Mouse (Mus musculus) stomach, embryonic 16.5 days (tissue): Measurements from ENCODE around the gene Pdia3. TPM values are rescaled to one million over a fixed set of nuclear protein-coding genes. Genes with fewer than 3 reads are reported as not detected.
"Not testable (repeated sequence)": the region's sequence is repeated elsewhere in the genome, so short reads cannot be mapped to it uniquely, and the experiment has no call there.

Experiments
- ATAC-seq: fragments of 200-750 bp; cut with Nextera tagmentation; 2 replicates; pipeline ENCODE4 v1.8.0; 2017; ENCODE audit warnings: moderate number of reproducible peaks, moderate TSS enrichment; ENCODE audit not compliant: insufficient read depth, low FRiP score
- H3K27ac ChIP-seq: fragments of 300-500 bp; sonication (generic); 2 replicates; pipeline ENCODE4 v1.5.1; 2014; ENCODE audit warnings: low read length
- H3K27me3 ChIP-seq: fragments of 300-500 bp; sonication (generic); 2 replicates; pipeline ENCODE4 v1.6.1; 2014; ENCODE audit warnings: low read length, control low read depth, mixed read lengths; ENCODE audit not compliant: control insufficient read depth, insufficient read depth
- H3K36me3 ChIP-seq: fragments of 300-500 bp; sonication (generic); 2 replicates; pipeline ENCODE4 v1.6.1; 2014; ENCODE audit warnings: low read length; ENCODE audit not compliant: control insufficient read depth, insufficient read depth
- H3K4me1 ChIP-seq: fragments of 300-500 bp; sonication (generic); 2 replicates; pipeline ENCODE4 v1.6.1; 2014; ENCODE audit warnings: low read length, control low read depth, mixed read lengths; ENCODE audit not compliant: control insufficient read depth, insufficient read depth
- H3K4me2 ChIP-seq: fragments of 300-500 bp; sonication (generic); 2 replicates; pipeline ENCODE4 v1.6.1; 2014; ENCODE audit warnings: low read depth, low read length, mixed read lengths
- H3K4me3 ChIP-seq: fragments of 300-500 bp; sonication (generic); replicated peaks from 2 replicates; pipeline ENCODE4 v1.5.1; 2014; ENCODE audit warnings: mild to moderate bottlenecking, low read length
- H3K9ac ChIP-seq: fragments of 300-500 bp; sonication (generic); 2 replicates; pipeline ENCODE4 v1.6.1; 2014; ENCODE audit warnings: low read length
- H3K9me3 ChIP-seq: fragments of 300-500 bp; sonication (generic); replicated peaks from 2 replicates; pipeline ENCODE4 v1.6.1; 2016; ENCODE audit warnings: low read length, control low read depth; ENCODE audit not compliant: control insufficient read depth
- WGBS: fragments of 180-500 bp; shearing (Covaris S2); extraction: QIAGEN DNeasy Blood & Tissue Kit; methylation state at CpG from one replicate; pipeline ENCODE4 v1.1.7; 2014; 5-methylcytosine and 5-hydroxymethylcytosine counted together
- polyA plus RNA-seq: library from polyadenylated mRNA; unstranded; fragments of >200 nt; fragmentation: Nextera tagmentation; extraction: Ambion mirVana; gene quantifications from 2 replicates; pipeline ENCODE4 v1.2.1, GENCODE M21; 2015

Gene Pdia3
- polyA plus RNA-seq = 880 and 909 TPM in 2 replicates

DNA sequence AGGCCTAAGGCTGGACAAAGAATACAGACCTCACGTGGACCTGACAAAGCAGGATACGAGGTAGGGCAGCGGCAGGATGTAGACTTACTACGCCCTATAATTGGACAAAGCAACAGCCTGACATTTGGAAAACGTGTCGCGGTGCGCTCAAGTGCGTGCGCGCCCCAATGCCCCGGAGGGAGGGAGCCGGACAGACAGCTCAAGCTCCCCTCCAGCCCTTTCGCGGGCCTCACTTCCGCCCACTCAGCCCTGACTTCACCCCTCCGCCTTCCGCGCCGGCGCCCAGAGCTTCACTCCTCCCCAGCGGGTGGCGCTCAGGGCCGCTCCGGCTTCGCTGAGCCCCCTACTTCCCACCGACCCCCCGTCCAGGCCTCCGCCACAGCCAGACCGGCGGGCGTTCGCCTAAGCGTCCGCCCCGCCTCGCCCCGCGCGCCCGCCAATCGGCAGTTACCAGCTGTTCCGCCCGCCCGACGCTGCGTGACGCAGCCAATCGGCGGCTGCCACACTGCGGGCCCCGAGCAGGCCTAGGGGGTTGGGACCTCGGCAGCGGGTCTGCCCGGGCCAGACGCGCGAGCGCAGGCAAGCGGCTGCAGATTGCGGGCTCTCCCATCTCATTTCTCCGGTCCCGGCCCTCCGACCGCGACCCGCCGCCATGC is at the start of gene Pdia3, which contains the start of gene Catsper2:
TSS of gene Pdia3 (plus strand) at position 389 of the 656 bp plus-strand sequence.
TSS of gene Catsper2 (minus strand) at position 406 of the 656 bp plus-strand sequence.
- peak within 1 kb of the TSS; percentile 99 for H3K9ac ChIP-seq
- peak; percentile 98 for ATAC-seq
- H3K27me3 ChIP-seq = no peaks in the 10 kb centered on the region
- H3K27ac ChIP-seq = peak within 1 kb of the TSS; percentile 99
- H3K4me1 ChIP-seq = peaks cover 21% of the 10 kb centered on the region
- H3K36me3 ChIP-seq = no peaks in the 10 kb centered on the region; the same call in none of the 2 replicates
- H3K4me3 ChIP-seq = peak within 1 kb of the TSS; percentile 100
- peak within 1 kb of the TSS; percentile 80 for H3K4me2 ChIP-seq
- WGBS = under 1% methylated on average over 61 of the region's 68 CpGs
- H3K9me3 ChIP-seq = no peaks in the 10 kb centered on the region

GRCm38 (mm10) chr2:121368831-121369230 is 44.7 kb upstream of the Pdia3 start:
- H3K4me1 ChIP-seq = no peaks in the 10 kb centered on the region

DNA sequence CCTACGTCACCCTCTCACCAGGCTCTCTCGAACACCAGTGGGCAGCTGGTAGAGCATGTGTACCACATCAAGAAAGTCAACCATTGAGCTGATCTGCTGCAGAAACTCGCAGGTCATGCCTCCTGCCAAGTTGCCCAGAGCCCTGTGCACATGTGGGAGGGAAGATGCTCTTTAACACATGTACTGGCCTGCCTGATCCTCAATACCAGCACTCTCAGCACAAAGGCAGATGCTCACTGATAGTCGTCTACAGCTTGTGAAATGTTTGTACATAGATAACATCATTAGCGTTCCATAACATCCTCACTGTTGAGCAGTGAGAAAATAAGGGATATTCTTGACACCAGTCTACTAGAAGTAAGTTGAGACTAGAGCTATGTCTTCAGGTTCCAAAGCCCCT is 42.7 kb upstream of the Pdia3 start:
- Histone ChIP-seq H3K9me3 (no peaks in the 10 kb centered on the region), H3K4me1 (no peaks in the 10 kb centered on the region), H3K4me2 (no peak overlapping the region), H3K4me3 (no peak overlapping the region), H3K9ac (no peak overlapping the region), H3K36me3 (no peaks in the 10 kb centered on the region), H3K27me3 (no peaks in the 10 kb centered on the region), H3K27ac (no peak overlapping the region)
- WGBS = 80% methylated on average over 5 of the region's 5 CpGs
- no peak for ATAC-seq

More at GRCm38 (mm10) chr2:121368831-121369230, 44.7 kb upstream of the Pdia3 start:
- H3K4me3 ChIP-seq = no peak overlapping the region
- no peak for ATAC-seq
- no peaks in the 10 kb centered on the region for H3K36me3 ChIP-seq
- H3K9me3 ChIP-seq = no peaks in the 10 kb centered on the region
- no peaks in the 10 kb centered on the region for H3K27me3 ChIP-seq
- WGBS = 84% methylated on average over 2 of the region's 2 CpGs
- no peak overlapping the region for H3K9ac ChIP-seq
- H3K4me2 ChIP-seq = no peak overlapping the region
- H3K27ac ChIP-seq = no peak overlapping the region

DNA sequence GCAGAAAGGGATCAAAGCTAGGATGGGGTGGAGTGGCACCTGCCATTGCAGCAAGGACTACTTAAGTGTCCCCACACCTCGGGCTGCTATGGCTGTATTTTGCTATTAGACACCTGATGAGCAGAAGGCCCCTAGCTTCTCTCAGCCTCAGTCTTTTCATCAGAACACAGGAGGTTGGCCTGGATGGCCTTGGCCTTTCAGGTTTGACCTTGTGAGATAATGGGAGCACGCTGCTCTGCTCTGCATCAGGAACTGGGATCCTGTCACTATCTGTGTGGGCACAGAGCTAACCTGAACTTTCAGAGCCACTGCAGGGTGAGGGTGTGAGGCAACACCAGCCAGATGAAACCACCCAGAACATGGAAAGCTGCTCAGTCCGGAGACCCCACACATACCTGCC is 41.3 kb upstream of the Pdia3 start:
- no peak for ATAC-seq

GRCm38 (mm10) chr2:121374766-121375165 is 38.8 kb upstream of the Pdia3 start:
- H3K9ac ChIP-seq = no peak overlapping the region
- H3K36me3 ChIP-seq = no peaks in the 10 kb centered on the region
- no peak for ATAC-seq
- H3K27me3 ChIP-seq = no peaks in the 10 kb centered on the region
- H3K4me2 ChIP-seq = no peak overlapping the region
- H3K27ac ChIP-seq = no peak overlapping the region
- H3K4me3 ChIP-seq = no peak overlapping the region
- WGBS = 55% methylated on average over 2 of the region's 2 CpGs
- no peaks in the 10 kb centered on the region for H3K9me3 ChIP-seq
- no peaks in the 10 kb centered on the region for H3K4me1 ChIP-seq

More for the DNA sequence above, 41.3 kb upstream of the Pdia3 start:
- H3K27ac ChIP-seq = no peak overlapping the region
- WGBS = 64% methylated on average over 3 of the region's 3 CpGs
- no peaks in the 10 kb centered on the region for H3K36me3 ChIP-seq
- H3K4me3 ChIP-seq = no peak overlapping the region
- no peak overlapping the region for H3K4me2 ChIP-seq
- no peak overlapping the region for H3K9ac ChIP-seq
- no peaks in the 10 kb centered on the region for H3K9me3 ChIP-seq
- no peaks in the 10 kb centered on the region for H3K4me1 ChIP-seq
- H3K27me3 ChIP-seq = no peaks in the 10 kb centered on the region

- 95% methylated on average over 14 of the region's 17 CpGs for WGBS
- not testable (repeated sequence) for H3K27ac ChIP-seq, H3K27me3 ChIP-seq, H3K9ac ChIP-seq, H3K4me1 ChIP-seq, H3K9me3 ChIP-seq, H3K4me3 ChIP-seq, H3K4me2 ChIP-seq, H3K36me3 ChIP-seq, ATAC-seq
Observed at GRCm38 (mm10) chr2:121386961-121387575, 26.5 kb upstream of the Pdia3 start, which contains the start of gene Strc. TSS of gene Strc (minus strand) at chr2:121387168.

GRCm38 (mm10) chr2:121396624-121397023 is 17.0 kb upstream of the Pdia3 start:
- Histone ChIP-seq H3K4me3 (no peak overlapping the region), H3K27ac (no peak overlapping the region), H3K36me3 (no peaks in the 10 kb centered on the region), H3K4me1 (no peaks in the 10 kb centered on the region), H3K9me3 (no peaks in the 10 kb centered on the region), H3K9ac (no peak overlapping the region), H3K27me3 (no peaks in the 10 kb centered on the region), H3K4me2 (no peak overlapping the region)
- no peak for ATAC-seq
- WGBS = 11% methylated on average over 8 of the region's 8 CpGs

DNA sequence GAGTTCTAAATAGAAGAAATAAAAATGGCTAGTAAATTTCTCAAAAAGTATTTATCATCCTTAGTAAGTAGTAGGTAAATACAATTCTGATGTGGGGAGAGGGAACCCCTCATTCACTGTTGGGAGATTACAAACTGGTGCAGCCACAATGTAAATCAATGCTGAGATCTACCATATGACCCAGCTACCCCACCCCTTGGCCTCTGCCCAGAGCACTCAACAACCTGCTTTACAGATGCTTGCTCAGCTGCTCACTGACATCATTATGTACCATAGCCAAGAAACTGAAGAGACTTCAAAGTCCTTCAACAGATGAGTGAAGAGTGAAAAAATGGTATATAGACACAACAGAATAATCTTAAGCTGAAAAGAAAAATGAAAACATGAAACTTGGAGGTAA is 10.3 kb upstream of the Pdia3 start:
- Histone ChIP-seq H3K27me3 (no peaks in the 10 kb centered on the region), H3K36me3 (no peaks in the 10 kb centered on the region), H3K9ac (no peak overlapping the region), H3K4me1 (no peaks in the 10 kb centered on the region), H3K9me3 (no peaks in the 10 kb centered on the region), H3K4me2 (no peak overlapping the region), H3K27ac (no peak overlapping the region), H3K4me3 (no peak overlapping the region)
- no peak for ATAC-seq

GRCm38 (mm10) chr2:121408160-121408559 is 5.4 kb upstream of the Pdia3 start:
- Histone ChIP-seq H3K4me3 (no peak overlapping the region), H3K27me3 (no peaks in the 10 kb centered on the region), H3K9ac (no peak overlapping the region), H3K27ac (no peak overlapping the region), H3K4me1 (no peaks in the 10 kb centered on the region), H3K9me3 (no peaks in the 10 kb centered on the region), H3K36me3 (no peaks in the 10 kb centered on the region), H3K4me2 (no peak overlapping the region)
- 37% methylated on average over 4 of the region's 4 CpGs for WGBS
- no peak for ATAC-seq
